Mouse (Mus musculus) right cerebral cortex, postnatal 25 days (tissue): ENCODE data around the gene Elovl6.

Experiments
- DNase-seq: peaks from one replicate; pipeline ENCODE4 v3.0.0; 2022

Elovl6 gene

DNA sequence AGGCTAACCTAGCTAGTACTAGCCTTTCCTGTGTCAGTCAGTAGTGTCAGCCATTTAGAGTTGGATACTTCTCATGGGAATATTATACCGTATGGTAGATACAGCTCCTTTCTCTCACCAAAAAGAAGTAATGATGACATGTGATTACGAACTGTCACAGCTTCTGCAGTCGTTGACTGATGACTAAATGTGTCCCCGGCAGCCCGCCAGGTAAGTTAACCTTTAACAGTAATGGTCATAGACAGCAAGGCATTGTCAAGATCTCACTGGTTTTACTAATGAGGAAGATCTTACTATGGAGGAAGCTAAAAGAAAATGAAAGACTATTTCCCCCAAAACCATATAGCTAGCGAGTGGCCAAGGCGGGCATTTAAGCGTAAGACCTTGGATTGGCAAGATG is 38.8 kb downstream of the Elovl6 start:
- no peak for DNase-seq

DNA sequence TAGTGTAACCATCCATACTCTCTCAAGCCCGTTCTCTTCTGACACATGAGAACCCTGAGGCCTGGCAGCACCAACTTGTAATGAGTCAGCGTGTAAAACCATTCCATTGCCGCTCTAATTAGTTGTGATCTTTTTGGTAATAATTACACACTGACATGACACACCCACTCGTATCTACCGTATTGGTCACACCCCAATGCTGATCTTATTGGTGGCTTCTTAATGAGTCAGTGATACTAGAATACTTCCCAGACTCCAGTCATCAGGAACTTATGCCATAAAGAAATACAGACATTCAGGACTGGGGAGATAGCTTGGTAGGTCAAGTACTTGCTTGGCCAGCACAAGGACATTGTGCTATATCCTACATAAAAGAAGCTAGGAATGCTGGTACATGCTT is 39.5 kb downstream of the Elovl6 start:
- DNase-seq = no peak

DNA sequence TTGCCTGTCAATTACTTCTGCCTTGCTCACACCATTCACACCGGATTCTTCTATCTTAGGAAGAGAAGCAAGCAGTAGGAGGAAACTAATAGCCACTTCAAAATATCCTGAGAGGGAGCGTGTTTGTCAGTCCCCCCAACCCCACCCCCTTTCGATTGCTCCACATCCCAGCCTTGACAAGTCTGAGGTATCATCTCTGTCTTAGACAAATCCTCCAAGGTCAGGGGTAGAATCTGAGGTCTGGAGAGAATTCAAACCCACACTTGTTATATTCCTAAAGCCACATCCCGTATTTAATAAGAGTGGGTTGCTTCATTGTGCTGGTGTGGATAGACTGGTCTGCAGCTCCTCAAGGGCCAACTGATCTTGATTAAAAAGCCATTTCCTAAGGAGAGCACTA is 40.8 kb downstream of the Elovl6 start:
- no peak for DNase-seq

DNA sequence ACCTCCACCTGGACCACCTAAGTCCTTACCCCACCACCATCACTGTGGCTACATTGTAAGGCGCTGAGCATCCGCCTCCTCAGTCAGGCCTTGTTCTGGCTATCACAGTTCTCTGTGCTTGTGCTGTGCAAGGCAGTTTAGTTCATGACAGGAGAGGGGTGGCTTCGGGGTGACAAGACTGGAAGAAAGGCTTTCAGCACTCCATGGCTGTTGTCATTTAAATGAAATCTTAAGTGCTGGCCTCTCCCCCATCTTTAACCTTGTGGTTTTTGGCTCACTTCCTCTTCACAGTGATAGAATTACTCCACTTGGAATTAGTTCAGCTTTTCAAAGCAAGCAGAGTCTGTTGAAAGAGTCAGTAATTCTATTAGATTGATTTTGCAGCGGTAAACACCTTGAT is 41.5 kb downstream of the Elovl6 start:
- DNase-seq = no peak

DNA sequence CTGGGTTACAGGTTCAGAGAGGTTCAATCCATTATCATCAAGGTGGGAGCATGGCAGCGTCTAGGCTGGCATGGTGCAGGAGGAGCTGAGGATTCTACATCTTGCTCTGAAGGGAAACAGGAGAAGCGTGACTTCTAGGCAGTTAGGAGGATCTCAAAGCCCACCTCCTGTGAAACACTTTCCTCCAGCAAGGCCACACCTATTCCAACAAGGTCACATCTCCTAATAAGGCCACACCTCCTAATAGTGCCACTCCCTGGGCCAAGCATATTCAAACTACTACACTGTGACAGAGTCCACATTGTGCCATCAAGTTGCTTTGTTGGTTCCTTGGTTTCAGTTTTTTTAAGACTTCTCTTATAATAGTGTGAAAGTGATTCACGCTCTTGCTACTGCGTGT is 42.9 kb downstream of the Elovl6 start:
- DNase-seq = no peak

DNA sequence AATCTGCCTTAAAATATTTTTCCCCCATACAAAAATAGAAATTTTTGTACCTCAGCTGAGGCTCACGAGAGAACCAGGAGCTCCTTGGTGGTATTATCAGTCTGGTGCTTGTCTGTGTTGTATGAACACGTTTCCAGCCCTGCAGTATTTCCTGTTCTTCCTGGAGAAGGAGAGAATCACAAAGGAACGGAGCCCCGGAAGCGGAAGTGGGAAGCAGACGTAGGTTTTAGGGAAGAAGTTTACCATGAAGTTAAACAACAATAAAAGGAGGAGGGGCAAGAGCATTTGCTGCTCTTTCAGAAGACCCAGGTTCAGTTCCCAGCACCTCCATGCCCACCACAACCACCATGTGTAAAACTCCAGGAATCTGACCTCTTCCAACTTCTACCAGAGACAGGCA is 44.4 kb downstream of the Elovl6 start:
- DNase-seq = no peak

DNA sequence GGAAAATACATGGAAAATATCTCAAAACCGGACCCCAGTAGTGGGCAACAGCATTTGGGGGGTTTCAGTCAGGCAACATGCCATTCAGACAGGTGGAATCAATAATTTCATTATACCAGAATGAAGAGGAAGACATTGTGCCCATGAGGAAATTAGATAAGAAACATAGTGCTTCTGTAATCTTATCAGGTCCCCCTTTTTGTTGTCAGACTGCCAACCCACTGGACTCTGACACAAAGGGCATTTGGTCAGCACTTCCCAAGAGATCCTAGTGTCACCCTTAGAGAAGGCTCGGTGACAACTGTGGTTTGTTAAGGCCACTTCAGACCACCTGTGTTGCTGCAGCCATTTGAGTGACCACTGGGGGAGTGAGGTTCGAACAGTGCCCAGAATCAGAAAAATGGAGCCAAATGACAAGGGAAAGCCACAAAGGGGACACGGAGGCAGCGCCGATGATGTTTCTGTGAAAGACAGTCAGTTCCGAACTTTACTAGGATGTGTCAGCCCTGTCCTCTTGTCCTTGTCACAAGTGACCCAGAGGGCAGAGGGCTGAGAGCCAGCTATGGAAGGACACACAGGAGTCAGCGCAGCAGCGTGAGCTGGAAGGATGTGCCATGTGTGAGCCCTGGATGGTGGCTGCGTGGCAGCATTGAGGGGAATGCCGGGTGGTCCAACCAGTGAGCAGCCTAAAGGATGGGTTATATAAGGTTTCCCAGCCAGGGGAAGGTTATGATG is 46.8 kb downstream of the Elovl6 start:
- DNase-seq = no peak

DNA sequence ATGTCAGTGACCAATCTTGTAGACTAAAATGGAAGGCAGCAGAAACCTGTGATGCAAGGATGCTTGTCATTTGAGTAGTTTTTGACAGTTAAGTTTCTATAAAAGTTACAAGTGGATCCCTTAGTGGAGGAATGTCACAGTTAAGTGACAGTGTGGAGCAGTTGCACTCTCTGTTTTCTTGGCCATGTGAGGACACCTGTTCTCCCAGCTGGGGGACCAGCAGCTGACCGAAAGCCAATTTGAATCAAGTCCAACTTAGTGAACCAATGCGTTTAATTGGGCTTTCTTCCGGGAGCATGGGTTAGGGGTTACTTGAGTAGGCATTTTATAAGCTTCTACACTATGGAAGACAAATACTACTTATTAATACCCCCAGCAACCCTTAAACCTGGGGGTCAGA is 48.9 kb downstream of the Elovl6 start:
- no peak for DNase-seq

DNA sequence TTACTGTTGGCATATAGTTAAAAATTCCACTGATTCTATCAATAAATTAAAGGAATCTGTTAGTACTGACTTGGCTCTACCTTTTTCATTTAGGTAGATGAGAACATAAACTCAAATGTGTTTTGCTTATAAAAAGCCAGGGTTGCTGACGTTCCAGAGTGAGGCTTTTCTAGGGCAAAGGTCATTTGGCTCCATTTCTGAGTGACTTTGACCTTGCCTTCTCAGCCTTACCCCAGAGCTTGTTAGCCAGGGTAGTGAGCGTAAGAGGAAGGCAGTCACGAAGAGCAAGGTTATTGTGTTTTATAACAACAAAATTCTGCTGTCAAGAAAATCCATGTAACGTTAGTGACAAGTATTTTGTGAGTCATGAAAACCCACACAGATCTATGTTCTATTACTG is 50.3 kb downstream of the Elovl6 start:
- no peak for DNase-seq

DNA sequence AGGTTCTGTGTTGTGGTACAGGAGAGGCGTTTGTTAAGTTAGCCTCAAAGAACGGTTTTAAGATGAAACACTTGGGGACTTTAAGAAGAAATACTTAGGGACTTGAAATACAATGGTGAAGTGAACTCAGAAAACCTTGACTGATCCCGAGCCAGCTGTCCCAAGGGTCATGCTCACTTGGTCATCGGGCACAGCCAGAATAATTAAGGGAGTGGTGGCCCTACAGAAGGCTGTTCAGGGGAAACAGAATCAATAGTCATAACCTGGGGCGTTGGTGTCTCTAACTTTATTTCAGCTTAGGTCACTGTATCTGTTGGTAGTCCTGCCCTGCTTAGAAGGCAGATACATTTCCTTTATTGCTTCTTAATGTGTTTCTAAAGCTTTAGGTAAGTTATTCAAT is 51.1 kb downstream of the Elovl6 start:
- no peak for DNase-seq

DNA sequence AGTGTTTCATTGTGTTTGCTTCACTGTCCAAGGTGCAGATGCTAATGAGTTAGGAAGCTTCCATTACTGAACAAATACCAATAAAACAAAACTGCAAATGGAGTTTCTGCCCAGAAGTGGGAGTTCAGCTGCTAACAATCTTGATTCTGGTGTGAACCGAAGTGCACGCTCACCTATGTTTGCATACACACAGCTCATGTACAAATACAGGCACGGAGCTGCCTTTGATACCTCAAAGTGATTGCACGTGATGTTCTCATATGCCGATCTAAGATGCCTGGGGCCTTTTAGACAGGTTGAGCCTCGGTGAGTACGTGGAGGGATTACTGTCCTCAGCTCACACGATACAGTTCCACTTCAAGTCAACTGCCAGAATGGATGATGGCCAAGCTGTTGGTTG is 55.8 kb downstream of the Elovl6 start:
- no peak for DNase-seq

DNA sequence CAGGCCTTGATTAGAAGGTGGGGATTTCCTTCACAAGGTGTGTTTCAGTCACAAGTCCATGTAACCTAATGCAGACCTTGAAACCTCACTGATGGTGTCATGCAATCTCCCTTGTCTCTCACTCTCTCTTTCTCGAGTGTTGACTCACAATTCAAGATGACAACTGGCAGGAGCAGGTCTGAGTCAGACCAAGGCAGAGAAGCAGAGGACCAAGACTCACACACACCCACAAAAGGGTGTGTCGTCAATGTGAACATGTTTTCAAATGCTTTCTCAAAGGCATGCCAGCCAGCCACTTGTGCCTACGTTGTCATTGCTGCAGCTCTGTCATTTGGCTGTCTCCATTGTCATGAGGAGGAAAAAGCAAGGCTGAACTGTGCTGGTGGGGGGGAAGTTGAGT is 56.6 kb downstream of the Elovl6 start:
- DNase-seq = no peak

DNA sequence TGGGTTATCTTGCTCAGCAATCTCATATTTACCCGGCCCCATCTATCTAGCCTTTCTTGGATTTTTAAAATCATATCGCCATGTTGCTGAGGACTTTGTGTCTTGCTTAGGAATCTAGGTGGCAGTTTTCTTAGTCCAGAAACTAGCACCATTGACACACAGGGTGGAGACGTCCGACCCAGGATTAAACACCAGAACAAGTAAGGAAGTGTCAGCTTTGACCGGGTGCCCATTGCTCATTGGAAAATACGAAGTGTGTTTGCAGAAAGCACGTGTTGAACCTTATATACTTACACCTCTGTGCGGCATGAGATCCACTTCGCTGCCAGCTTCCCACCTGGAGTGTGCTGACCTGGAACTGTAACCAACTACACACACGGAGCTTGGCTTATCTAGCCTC is 57.5 kb downstream of the Elovl6 start:
- DNase-seq = no peak

DNA sequence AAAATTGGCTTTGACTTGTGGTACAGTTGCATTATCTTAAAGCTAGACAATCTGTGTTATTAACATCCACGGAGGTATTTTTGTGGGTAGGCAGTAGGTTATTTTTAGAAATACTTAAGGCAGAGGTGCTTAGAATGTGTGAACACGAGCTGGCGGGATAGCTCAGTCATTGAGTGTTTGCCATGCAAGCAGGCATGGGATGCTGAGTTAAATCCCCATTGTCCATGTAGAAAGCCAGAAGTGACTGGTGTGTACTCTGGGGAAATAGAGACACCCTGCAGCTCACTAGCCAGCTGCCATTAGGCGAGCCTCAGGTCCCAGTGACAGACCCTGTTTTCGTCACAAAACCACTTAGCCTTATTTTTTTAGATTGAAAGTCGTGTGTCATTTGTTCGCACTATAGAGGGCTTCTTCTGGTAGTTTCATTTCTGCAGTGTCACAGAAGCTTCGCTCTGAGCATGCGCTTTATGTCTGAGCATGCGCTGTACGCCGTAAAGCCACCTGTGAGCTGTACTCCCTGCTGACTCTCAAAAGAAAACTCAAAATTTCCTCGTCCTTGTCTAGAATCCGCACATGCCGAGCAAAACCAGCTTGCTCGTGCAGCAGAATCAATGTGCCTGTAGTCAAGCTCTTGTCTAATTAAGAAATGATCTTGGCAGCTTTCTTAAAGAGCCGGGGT is 58.5 kb downstream of the Elovl6 start:
- DNase-seq = peak; percentile 79

DNA sequence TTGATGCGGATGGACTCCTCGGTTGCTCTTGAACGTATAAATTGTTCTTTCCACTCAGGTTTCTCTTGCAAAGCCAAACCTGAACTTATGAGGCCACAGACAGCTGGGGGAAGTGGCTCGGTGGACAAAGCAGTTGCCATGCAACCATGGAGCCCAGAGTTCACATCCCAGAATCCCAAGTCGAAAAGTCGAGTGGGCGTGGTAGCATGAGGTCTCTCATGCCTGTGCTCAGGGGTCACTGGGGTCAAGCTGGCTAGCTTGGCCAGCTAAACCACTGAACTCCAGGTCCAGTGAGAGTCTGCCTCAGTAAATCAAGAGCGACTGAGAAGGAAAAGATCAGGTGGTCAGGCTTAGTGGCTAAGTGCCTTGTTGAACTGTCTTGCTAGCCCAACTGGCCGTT is 59.1 kb downstream of the Elovl6 start:
- no peak for DNase-seq

DNA sequence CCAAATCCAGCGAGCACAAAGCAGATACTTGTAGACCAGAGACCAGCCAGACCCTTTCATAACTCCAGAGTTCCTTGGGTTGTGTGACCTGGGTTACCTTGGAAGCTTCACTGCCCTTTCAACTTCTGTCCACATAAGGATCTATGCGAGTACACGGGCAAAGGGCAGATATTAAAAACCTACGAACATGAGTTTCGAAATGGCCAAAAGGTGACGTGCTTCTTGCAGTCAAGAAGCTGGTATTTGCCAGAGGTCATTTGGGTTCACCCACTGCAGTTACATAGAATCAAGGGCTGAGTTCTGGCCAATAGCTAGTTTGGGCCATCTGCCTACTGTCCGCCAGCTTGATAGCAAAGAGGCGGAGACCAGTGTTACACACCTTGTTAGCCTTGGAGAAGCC is 59.6 kb downstream of the Elovl6 start:
- no peak for DNase-seq

DNA sequence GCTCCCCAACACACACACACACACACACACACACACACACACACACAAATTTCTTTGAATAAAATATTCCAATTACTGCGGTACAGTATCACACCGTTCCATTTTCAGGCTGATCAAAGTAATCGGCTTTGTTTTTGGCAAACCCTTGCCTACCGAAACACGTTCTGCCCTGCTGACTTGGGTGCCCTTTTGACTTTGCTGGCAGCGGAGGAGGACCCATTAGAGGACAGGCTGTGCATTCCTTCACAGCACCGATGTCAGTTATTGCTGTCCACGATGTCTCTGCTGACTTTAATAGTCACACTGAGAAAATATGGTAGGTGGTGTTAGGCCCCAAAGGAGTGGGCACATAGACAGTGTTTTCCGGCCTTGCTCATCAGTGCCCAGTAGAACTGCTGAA is 60.8 kb downstream of the Elovl6 start:
- DNase-seq = no peak

DNA sequence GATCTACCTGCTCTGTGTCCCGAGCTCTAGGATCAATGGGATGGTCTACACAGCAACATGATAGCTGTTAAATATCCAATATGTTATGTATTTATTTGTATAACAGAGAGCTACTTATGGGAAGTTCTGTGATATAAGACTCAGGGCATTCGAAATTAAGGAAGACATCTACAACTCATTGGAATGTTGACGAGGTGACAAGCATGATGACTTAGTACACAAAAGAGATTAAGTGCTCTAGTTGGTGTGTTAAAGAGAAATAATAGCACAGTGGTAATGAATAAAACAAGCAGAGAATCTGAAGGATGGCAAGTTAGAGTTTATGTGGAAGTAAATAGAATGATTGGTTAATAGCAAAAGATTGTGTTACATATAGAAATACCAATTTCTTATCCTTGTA is 61.6 kb downstream of the Elovl6 start:
- no peak for DNase-seq

DNA sequence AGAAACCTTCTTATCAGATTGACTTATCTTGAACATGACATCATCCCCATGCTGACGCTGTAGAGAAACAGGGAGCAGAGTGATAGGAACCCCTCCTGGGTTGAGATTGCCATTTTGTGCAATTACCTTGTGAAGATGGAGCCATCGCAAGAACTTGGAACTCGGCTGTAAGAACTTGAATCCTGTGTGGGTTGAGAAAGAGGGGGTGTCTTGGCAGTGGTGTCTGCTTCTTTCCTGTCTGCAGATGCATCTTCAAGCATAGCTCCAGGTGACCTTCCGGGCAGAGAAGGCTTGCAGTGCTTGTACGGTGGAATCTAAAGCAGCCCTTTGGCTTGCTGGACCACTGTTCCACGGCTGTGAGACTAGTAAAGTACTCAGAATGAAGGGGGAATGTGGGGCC is 63.9 kb downstream of the Elovl6 start:
- DNase-seq = no peak

DNA sequence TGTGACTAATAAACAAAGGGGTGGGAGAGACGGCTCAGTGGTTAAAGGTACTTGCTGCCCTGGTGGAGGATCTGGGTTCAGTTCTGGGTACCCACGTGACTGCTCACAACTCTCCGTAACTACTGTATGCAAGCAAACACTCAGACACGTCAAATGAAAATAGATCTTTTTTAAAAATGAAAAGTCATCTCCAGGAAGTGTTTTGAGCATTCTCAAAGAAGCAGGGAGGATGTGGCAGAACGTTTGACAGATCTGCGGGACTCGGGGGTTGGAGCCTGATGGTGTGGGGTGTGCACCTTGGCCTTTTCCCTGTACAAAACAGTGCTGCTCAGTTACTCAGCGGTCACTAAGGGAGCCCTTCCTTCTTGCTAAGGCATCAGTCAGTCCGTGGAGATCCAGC is 70.1 kb downstream of the Elovl6 start:
- DNase-seq = no peak

DNA sequence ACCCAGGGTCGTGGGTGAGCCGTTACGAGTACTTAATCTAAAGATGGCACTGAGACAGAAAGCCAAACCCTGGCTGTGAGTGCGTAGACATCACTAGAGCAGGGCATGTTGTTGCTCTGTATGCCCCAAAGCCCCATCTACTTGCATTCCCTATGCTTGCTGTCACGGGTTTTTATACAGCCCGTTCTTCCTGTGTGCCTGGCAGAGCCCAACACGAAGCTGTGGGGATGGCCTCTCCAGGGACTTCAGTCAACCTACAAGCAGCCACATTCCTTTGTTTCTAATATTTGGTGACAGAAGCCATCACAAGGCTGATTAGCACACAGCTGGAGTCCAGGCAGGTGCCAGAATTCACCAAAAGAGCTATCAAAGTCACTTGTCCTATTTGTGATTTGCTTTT is 73.3 kb downstream of the Elovl6 start:
- no peak for DNase-seq

DNA sequence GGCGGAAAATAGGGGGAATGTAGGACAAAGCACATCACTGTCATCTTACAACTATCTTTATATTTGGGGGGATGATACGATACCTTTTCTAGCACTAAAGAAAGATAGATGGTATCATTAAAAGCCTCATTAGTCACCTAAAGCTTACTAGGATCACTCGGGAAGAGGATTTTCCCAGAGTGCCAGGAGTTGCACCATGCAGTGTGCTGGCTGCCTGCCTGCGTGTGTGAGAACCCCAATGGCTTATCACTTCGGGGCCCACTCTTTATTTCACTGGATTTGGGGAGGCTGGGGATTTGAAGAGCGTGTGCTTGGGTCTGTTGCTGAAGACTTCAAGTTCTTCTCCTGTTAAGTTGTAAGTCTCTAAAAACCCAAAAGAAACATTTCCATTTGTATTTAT is 73.8 kb downstream of the Elovl6 start:
- DNase-seq = no peak

DNA sequence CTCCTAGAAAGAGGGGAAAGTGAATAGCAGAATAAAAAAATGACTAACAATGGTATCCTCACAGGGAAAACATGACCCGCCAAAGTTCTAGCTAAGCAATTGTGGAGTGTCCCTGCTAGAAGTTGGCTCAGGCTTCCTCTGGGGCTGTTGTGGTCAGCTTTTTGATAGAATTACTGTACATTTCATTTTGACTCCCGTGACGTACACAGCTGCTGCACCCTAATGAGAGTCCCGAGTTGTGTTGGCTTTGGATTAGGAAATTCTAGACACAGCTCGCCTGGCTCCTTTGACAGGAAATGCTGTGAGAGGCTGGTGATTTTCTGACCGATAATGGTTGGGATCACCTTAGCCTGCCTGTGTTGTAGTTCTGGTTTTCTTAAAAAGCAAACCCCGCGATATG is 79.5 kb downstream of the Elovl6 start:
- DNase-seq = no peak

DNA sequence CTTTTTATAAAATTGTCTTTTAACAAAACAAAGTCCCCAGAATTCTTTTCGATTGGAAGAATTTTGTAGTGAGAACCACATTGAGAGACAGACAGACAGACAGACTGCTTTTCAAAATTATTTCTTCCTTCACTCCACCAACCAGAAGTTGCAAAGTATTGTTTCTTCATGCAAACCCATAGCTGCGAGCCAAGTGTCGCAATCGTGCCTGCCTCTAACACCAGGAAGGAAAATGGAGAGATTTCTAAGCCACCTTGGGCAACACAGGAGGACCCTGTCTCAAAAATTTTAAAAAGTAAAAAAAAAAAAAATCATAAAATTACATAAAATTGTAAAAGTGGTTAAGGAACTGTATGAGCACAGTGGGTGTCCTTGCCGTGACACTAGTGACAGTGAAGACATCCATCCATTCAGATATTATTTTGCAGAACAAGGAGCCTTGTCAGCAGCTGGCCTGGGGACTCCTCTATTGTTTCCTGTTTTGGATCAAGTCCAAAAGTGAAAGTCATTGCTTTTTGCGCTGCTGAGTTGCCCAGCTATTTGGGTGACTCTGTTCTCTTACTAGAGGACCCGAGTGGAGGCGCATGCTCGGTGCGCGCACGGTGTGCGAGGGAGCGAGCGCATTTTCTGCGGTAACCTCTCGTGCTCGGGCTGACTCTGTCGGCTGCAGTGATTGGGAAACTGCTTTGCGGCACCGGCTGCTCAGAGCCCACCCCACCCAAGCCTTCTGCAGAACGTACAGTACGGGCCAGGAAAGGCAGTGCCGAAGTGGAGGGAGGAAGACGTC is 80.3 kb downstream of the Elovl6 start:
- no peak for DNase-seq
